Mouse (Mus musculus) intestine, embryonic 16.5 days (tissue): ENCODE data around the gene Tmod4. TPM values are rescaled to one million over a fixed set of nuclear protein-coding genes. Genes with fewer than 3 reads are reported as not detected.

ENCODE experiments used
- ATAC-seq: fragments of 200-750 bp; cut with Nextera tagmentation; 2 replicates; pipeline ENCODE4 v1.8.0; 2017; ENCODE audit warnings: moderate TSS enrichment, moderate library complexity
- H3K27ac ChIP-seq: fragments of 300-500 bp; sonication (generic); 2 replicates; pipeline ENCODE4 v1.5.1; 2014; ENCODE audit warnings: mild to moderate bottlenecking, low read length
- H3K27me3 ChIP-seq: fragments of 300-500 bp; sonication (generic); replicated peaks from 2 replicates; pipeline ENCODE4 v1.6.1; 2014; ENCODE audit warnings: low read length, control low read depth, mixed read lengths; ENCODE audit not compliant: control insufficient read depth, insufficient read depth
- H3K36me3 ChIP-seq: fragments of 300-500 bp; sonication (generic); 2 replicates; pipeline ENCODE4 v1.6.1; 2014; ENCODE audit warnings: low read length, control low read depth; ENCODE audit not compliant: control insufficient read depth, insufficient read depth
- H3K4me1 ChIP-seq: fragments of 300-500 bp; sonication (generic); 2 replicates; pipeline ENCODE4 v1.6.1; 2014; ENCODE audit warnings: low read length, control low read depth, mixed read lengths; ENCODE audit not compliant: control insufficient read depth, insufficient read depth
- H3K4me2 ChIP-seq: fragments of 300-500 bp; sonication (generic); 2 replicates; pipeline ENCODE4 v1.6.1; 2014; ENCODE audit warnings: low read depth, low read length, control low read depth
- H3K4me3 ChIP-seq: fragments of 300-500 bp; sonication (generic); 2 replicates; pipeline ENCODE4 v1.5.1; 2014; ENCODE audit warnings: mild to moderate bottlenecking, low read length
- H3K9ac ChIP-seq: fragments of 300-500 bp; sonication (generic); 2 replicates; pipeline ENCODE4 v1.6.1; 2014; ENCODE audit warnings: low read depth, low read length
- H3K9me3 ChIP-seq: fragments of 300-500 bp; sonication (generic); 2 replicates; pipeline ENCODE4 v1.6.1; 2016; ENCODE audit warnings: low read length, control low read depth; ENCODE audit not compliant: control insufficient read depth
- WGBS: fragments of 180-500 bp; shearing (Covaris S2); extraction: QIAGEN DNeasy Blood & Tissue Kit; methylation state at CpG from one replicate; pipeline ENCODE4 v1.1.7; 2014; 5-methylcytosine and 5-hydroxymethylcytosine counted together
- polyA plus RNA-seq: library from polyadenylated mRNA; unstranded; fragments of >200 nt; fragmentation: Nextera tagmentation; extraction: Ambion mirVana; gene quantifications from 2 replicates; pipeline ENCODE4 v1.2.1, GENCODE M21; 2015

Tmod4 gene
- polyA plus RNA-seq, 1 experiment from 2014 or later: 1.2 TPM

DNA sequence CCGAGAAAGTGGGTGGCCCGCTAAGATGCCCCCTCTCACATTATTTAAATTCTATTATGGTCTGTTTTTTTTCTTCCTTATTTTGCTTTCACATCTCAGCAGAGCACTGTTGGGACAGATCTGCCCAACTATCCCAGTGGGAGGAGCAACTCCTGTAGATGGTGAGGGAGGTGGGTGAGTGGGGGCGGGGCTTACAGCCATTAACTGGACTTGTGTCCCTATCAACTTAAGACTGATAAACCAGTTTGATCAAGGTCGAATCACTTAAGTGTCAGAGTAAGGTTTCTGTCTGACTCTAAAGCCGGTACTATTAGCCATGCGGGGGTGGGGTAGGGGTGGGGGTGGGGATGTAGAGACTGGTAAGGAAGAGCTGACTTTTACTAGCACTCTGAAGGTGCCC is 10.7 kb downstream of the Tmod4 start:
- no peaks in the 10 kb centered on the region for H3K36me3 ChIP-seq
- peaks cover 10% of the 10 kb centered on the region for H3K4me1 ChIP-seq
- H3K27ac ChIP-seq: peak overlapping the region; percentile 37; the same call in 1 of the 2 replicates
- peak overlapping the region; percentile 44 for H3K4me3 ChIP-seq
- peak overlapping the region; percentile 60 for H3K4me2 ChIP-seq
- WGBS: 16% methylated on average over 6 of the region's 6 CpGs
- no peaks in the 10 kb centered on the region for H3K27me3 ChIP-seq
- ATAC-seq: peak; percentile 65
- H3K9ac ChIP-seq: peak overlapping the region; percentile 37; the same call in 1 of the 2 replicates
- H3K9me3 ChIP-seq: no peaks in the 10 kb centered on the region

DNA sequence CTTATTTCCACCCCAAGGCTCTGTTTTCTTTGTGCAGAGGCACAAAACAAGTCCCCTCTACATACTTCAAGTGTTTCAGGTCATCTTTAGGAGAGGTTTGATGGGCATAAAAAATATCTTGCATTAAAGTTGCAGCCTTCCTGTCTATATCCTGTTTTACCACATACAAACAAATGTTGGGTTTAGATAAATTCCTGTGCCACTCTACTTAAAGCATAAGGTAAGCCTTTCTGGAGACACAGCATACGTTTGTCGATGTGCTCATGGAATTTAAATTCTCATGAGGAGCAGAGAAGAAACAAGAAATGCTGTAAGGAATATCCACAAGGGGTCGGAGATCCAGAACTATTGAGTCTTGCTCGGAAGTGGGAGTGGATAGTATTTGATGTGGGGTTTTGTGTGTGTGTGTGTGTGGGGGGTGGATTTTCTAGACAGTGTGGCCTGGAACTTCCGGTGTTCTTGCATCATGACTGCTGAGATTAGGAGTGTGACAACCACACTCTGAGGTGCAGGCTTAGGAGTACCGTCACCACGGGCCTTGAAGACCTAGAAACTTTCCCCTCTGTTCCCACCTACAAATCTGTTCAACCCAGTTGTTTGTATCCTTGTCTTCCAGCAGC is 11.3 kb downstream of the Tmod4 start:
- Histone ChIP-seq H3K4me1 (peaks cover 10% of the 10 kb centered on the region), H3K27ac (no peak overlapping the region; the same call in 1 of the 2 replicates), H3K27me3 (no peaks in the 10 kb centered on the region), H3K9ac (no peak overlapping the region; the same call in 1 of the 2 replicates), H3K9me3 (no peaks in the 10 kb centered on the region), H3K36me3 (no peaks in the 10 kb centered on the region), H3K4me2 (peak overlapping the region; percentile 60), H3K4me3 (peak overlapping the region; percentile 44)
- 83% methylated on average over 7 of the region's 7 CpGs for WGBS
- no peak for ATAC-seq

DNA sequence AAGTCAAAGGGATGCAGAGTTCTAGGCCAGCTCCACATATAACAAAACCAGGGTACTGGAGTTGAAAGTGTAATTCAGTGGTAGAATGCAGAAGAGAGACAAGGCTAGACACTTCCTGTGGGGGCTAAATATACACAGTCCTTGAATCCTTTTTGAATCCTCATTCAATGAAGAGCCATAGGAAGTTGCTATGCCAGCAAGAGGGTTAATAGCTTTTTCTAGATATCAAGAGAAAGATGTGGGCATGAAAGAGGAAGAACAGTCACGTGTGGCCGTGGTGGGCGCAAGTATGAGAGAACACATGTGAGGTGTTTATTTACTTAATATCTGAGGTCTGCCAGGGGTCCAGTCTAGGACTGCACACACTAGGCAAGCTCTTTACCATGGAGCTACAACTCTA is 12.1 kb downstream of the Tmod4 start:
- H3K4me3 ChIP-seq: no peak overlapping the region
- no peaks in the 10 kb centered on the region for H3K9me3 ChIP-seq
- peaks cover 10% of the 10 kb centered on the region for H3K4me1 ChIP-seq
- no peak overlapping the region for H3K27ac ChIP-seq
- no peak overlapping the region for H3K4me2 ChIP-seq
- 87% methylated on average over 3 of the region's 3 CpGs for WGBS
- H3K9ac ChIP-seq: no peak overlapping the region
- no peaks in the 10 kb centered on the region for H3K27me3 ChIP-seq
- ATAC-seq: no peak
- H3K36me3 ChIP-seq: no peaks in the 10 kb centered on the region

DNA sequence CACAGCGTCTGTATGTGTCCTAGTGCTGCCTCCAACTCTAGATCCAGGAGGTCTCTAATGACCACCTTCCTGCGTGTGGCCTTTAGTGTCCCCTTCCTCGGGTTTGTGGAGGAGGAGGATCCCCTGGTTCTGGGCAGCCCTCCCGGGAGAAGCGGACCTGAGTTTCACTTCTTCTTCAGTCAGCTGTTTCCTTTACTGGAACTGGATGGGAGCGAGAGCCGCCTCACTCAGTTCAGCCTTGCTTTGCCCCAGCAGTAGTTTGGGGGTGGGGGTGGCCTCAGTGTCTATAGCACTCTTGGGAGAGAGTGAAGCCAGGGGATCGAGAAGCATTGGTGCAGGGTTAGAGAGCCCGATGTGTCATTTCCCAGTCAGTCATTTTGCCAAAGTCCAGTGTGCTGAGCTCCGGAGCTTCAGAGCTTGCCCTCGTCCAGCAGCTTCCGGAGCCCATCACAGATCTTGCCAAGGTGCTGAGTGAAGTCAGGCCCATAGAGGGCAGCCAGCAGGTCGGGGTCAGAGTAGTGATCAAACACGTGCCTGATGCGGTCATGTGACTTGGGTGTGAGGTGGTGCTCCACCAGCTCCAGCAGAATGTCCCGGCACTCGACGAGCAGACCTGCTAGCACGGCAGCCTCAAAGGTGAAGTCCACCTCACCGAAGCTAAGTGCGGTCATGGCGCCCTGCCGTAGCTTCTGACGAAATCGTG is 15.5 kb downstream of the Tmod4 start:
- Histone ChIP-seq H3K9me3 (no peaks in the 10 kb centered on the region), H3K4me1 (peaks cover 5% of the 10 kb centered on the region), H3K27me3 (no peaks in the 10 kb centered on the region), H3K9ac (no peak overlapping the region), H3K4me2 (no peak overlapping the region), H3K27ac (no peak overlapping the region), H3K36me3 (no peaks in the 10 kb centered on the region), H3K4me3 (no peak overlapping the region)
- no peak for ATAC-seq
- 72% methylated on average over 25 of the region's 25 CpGs for WGBS

DNA sequence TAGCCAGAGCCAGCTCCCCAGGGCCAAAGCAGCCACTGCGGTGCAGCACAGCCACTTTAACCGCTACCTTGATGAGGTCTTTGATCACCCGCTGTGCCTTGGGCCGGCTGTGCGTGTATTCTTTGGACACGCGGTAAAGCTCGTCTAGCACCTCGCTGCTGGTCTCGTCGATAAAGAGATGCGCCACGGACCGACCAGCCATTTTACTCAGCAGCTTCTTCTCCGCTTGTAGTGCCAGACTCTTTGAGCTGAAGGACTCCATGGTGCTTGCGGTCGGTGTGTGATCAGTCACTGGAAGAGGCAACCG is 16.0 kb downstream of the Tmod4 start:
- ATAC-seq: no peak
- WGBS: 67% methylated on average over 18 of the region's 18 CpGs
- no peak overlapping the region for H3K4me3 ChIP-seq
- H3K27me3 ChIP-seq: no peaks in the 10 kb centered on the region
- H3K36me3 ChIP-seq: no peaks in the 10 kb centered on the region
- H3K9me3 ChIP-seq: no peaks in the 10 kb centered on the region
- no peak overlapping the region for H3K4me2 ChIP-seq
- no peak overlapping the region for H3K27ac ChIP-seq
- no peak overlapping the region for H3K9ac ChIP-seq
- H3K4me1 ChIP-seq: peaks cover 2% of the 10 kb centered on the region

DNA sequence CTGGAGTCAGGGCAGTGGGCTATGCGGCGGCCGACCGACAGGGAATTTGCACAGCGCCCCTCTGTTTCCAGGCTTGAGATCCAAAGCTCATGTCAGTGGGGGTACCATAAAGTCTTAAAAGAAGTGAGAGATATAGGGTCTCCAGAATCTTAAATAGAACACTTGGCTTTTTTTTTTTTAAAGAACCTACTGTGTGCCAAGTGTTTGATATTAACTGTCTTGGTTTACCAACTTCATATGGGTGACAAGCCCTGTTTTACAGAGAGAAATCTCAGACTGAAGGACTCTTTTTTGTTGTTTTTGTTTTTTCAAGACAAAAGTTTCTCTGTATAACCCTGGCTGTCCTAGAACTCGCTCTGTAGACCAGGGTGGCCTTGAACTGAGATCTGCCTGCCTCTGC is 16.5 kb downstream of the Tmod4 start:
- Histone ChIP-seq H3K27ac (no peak overlapping the region), H3K9me3 (no peaks in the 10 kb centered on the region), H3K27me3 (no peaks in the 10 kb centered on the region), H3K4me3 (no peak overlapping the region), H3K4me2 (no peak overlapping the region), H3K4me1 (no peaks in the 10 kb centered on the region), H3K36me3 (no peaks in the 10 kb centered on the region), H3K9ac (no peak overlapping the region)
- 88% methylated on average over 6 of the region's 6 CpGs for WGBS
- no peak for ATAC-seq

DNA sequence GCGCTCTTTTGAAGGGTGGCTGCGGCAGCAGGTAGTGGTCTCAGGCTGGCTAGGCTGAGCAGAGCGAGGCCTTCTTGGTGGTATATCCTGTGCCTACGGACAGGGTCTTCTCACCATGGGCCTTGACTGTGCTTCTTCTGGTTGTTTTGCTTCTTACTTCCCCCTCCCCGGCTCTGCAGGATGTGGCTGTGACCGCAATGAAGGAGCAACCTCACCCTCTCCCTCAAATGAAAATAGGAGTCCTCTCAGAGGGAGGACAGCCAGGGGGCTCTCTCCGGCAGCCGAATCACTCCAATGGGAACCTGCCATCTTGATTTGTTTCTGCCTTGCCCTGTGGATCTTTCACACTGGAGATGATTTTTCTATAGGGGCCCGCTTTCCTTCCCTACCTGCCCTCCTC is 17.2 kb downstream of the Tmod4 start:
- Histone ChIP-seq H3K27me3 (no peaks in the 10 kb centered on the region), H3K36me3 (no peaks in the 10 kb centered on the region), H3K4me1 (no peaks in the 10 kb centered on the region), H3K9ac (no peak overlapping the region), H3K4me2 (no peak overlapping the region), H3K9me3 (no peaks in the 10 kb centered on the region), H3K27ac (no peak overlapping the region), H3K4me3 (no peak overlapping the region)
- WGBS: 90% methylated on average over 9 of the region's 9 CpGs
- ATAC-seq: no peak

DNA sequence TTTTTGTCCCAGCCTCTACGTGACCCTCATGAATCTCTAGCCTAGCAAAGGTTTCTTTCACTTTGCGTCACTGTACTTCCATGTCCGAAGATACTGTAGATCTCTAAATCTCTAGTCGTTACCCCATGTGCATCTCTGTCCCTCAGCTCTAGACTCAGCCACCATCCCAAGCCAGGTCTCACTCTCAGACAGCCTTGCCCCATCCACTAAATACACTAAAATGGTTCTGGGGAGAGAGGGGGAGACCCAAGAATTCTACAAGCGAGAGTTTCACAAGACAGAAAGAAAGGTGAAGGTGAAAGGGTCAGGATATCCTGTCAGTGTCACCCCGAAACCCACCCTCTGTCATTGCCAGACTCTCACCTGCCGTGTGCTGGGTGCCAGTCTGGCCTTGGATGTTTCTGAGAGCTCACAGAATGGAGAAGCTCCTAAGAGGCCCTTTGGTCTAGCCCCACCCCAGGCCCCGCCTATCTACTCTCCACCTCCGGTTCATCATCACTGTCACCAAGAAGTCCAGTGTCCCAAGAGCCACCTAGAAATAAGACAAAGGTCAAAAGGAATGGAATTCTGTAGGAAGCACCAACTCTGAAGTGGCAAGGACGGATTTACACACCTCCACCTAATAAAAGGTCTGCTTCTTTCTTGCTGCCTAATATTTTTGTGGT is 17.8 kb downstream of the Tmod4 start, which contains the start of gene Tnfaip8l2:
Gene Tnfaip8l2 (minus strand): TSS at position 409 of the 665 bp plus-strand sequence.
- Histone ChIP-seq H3K4me1 (no peaks in the 10 kb centered on the region), H3K4me3 (no peak within 1 kb of the TSS), H3K4me2 (no peak within 1 kb of the TSS), H3K36me3 (no peaks in the 10 kb centered on the region), H3K27me3 (no peaks in the 10 kb centered on the region), H3K9me3 (no peaks in the 10 kb centered on the region), H3K27ac (no peak within 1 kb of the TSS), H3K9ac (no peak within 1 kb of the TSS)
- peak; percentile 54 for ATAC-seq
- 83% methylated on average over 10 of the region's 10 CpGs for WGBS

DNA sequence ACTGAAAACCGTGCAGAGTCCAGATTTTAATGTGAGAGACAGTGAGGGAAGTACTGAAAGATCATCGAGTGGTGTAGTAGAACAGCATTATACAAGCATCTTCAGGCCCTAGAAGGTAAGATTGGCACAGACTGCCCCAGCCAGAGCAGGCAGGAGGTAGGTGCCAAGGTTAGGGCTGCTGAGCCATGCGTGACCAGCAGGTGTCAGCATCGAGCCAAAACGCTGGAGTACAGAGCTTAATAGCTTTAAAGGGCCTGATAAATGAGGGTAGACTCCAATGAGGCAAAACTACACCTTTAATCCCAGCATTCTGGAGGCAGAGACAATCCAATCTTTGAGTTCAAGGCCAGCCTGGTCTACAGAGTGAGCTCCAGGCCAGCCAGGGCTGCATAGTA is 18.3 kb downstream of the Tmod4 start:
- Histone ChIP-seq H3K4me1 (no peaks in the 10 kb centered on the region), H3K4me2 (no peak overlapping the region), H3K36me3 (no peaks in the 10 kb centered on the region), H3K9me3 (no peaks in the 10 kb centered on the region), H3K27me3 (no peaks in the 10 kb centered on the region), H3K27ac (no peak overlapping the region), H3K9ac (no peak overlapping the region), H3K4me3 (no peak overlapping the region)
- ATAC-seq: peak; percentile 82; the same call in 1 of the 2 replicates
- WGBS: 8% methylated on average over 5 of the region's 5 CpGs
